Mouse (Mus musculus) forebrain, embryonic 14.5 days (tissue): ENCODE data around the gene Nat14. TPM values are rescaled to one million over a fixed set of nuclear protein-coding genes. Genes with fewer than 3 reads are reported as not detected.

Source experiments
- ATAC-seq: fragments of 200-750 bp; cut with Nextera tagmentation; 2 replicates; pipeline ENCODE4 v1.8.0; 2017; ENCODE audit warnings: mild to moderate bottlenecking, moderate library complexity
- DNase-seq: peaks from one replicate; pipeline ENCODE4 v3.0.0-alpha.2; 2015; ENCODE audit warnings: low spot score
- H3K27ac ChIP-seq: fragments of 300-500 bp; sonication (generic); 2 replicates; pipeline ENCODE4 v1.5.1; 2014; ENCODE audit warnings: low read depth, mild to moderate bottlenecking, control low read depth, low read length, moderate library complexity
- H3K27me3 ChIP-seq: fragments of 300-500 bp; sonication (generic); replicated peaks from 2 replicates; pipeline ENCODE4 v1.6.1; 2014; ENCODE audit warnings: low read length, control low read depth, mixed read lengths; ENCODE audit not compliant: control insufficient read depth, insufficient read depth
- H3K36me3 ChIP-seq: fragments of 300-500 bp; sonication (generic); 2 replicates; pipeline ENCODE4 v1.6.1; 2014; ENCODE audit warnings: low read length, control low read depth; ENCODE audit not compliant: control insufficient read depth, insufficient read depth
- H3K4me1 ChIP-seq: fragments of 300-500 bp; sonication (generic); 2 replicates; pipeline ENCODE4 v1.6.1; 2014; ENCODE audit warnings: antibody characterized with exemption, low read length, control low read depth; ENCODE audit not compliant: control insufficient read depth, insufficient read depth
- H3K4me2 ChIP-seq: fragments of 300-500 bp; sonication (generic); 2 replicates; pipeline ENCODE4 v1.6.1; 2014; ENCODE audit warnings: mild to moderate bottlenecking, control low read depth, low read length
- H3K4me3 ChIP-seq: fragments of 300-500 bp; sonication (generic); 2 replicates; pipeline ENCODE4 v1.5.1; 2014; ENCODE audit warnings: low read depth, low read length, control low read depth
- H3K9ac ChIP-seq: fragments of 300-500 bp; sonication (generic); 2 replicates; pipeline ENCODE4 v1.6.1; 2014; ENCODE audit warnings: mild to moderate bottlenecking, low read length, control low read depth, moderate library complexity
- H3K9me3 ChIP-seq: fragments of 300-500 bp; sonication (generic); replicated peaks from 2 replicates; pipeline ENCODE4 v1.6.1; 2016; ENCODE audit warnings: low read length, control low read depth, mixed read lengths; ENCODE audit not compliant: control insufficient read depth
- WGBS: fragments of 180-500 bp; shearing (Covaris S2); extraction: QIAGEN DNeasy Blood & Tissue Kit; methylation state at CpG from one replicate; pipeline ENCODE4 v1.1.7; 2014; 5-methylcytosine and 5-hydroxymethylcytosine counted together
- polyA plus RNA-seq: library from polyadenylated mRNA; unstranded; fragments of >200 nt; fragmentation: Nextera tagmentation; extraction: Ambion mirVana; gene quantifications from 2 replicates; pipeline ENCODE4 v1.2.1, GENCODE M21; 2014

Gene Nat14
- polyA plus RNA-seq, 1 experiment from 2014 or later: 9.8 TPM

GRCm38 (mm10) chr7:4948386-4948785 is 26.6 kb downstream of the Nat14 start:
- H3K9ac ChIP-seq: no peak overlapping the region
- no peak for DNase-seq
- no peak overlapping the region for H3K4me3 ChIP-seq
- no peaks in the 10 kb centered on the region for H3K36me3 ChIP-seq
- no peak overlapping the region for H3K4me2 ChIP-seq
- no peaks in the 10 kb centered on the region for H3K4me1 ChIP-seq
- H3K27ac ChIP-seq: no peak overlapping the region
- 88% methylated on average over 6 of the region's 6 CpGs for WGBS
- no peaks in the 10 kb centered on the region for H3K27me3 ChIP-seq
- no peak for ATAC-seq
- H3K9me3 ChIP-seq: no peaks in the 10 kb centered on the region

GRCm38 (mm10) chr7:4950561-4951342 is 28.9 kb downstream of the Nat14 start:
- ATAC-seq: no peak
- WGBS: 85% methylated on average over 19 of the region's 19 CpGs
- no peaks in the 10 kb centered on the region for H3K4me1 ChIP-seq
- H3K36me3 ChIP-seq: no peaks in the 10 kb centered on the region
- DNase-seq: no peak
- no peaks in the 10 kb centered on the region for H3K9me3 ChIP-seq
- H3K27me3 ChIP-seq: no peaks in the 10 kb centered on the region
- no peak overlapping the region for H3K9ac ChIP-seq
- H3K27ac ChIP-seq: no peak overlapping the region
- H3K4me2 ChIP-seq: no peak overlapping the region
- no peak overlapping the region for H3K4me3 ChIP-seq

- Histone ChIP-seq H3K27me3 (no peaks in the 10 kb centered on the region), H3K4me1 (no peaks in the 10 kb centered on the region), H3K4me2 (no peak overlapping the region), H3K9ac (no peak overlapping the region), H3K27ac (no peak overlapping the region), H3K36me3 (no peaks in the 10 kb centered on the region), H3K9me3 (no peaks in the 10 kb centered on the region), H3K4me3 (no peak overlapping the region)
- DNase-seq (no peak), ATAC-seq (no peak)
- 27% methylated on average over 10 of the region's 10 CpGs for WGBS
Measured at GRCm38 (mm10) chr7:4953815-4954445, 32.1 kb downstream of the Nat14 start.

- no peak for DNase-seq
- no peaks in the 10 kb centered on the region for H3K4me1 ChIP-seq
- ATAC-seq: no peak
- no peak overlapping the region for H3K4me2 ChIP-seq
- no peak overlapping the region for H3K27ac ChIP-seq
- WGBS: 88% methylated on average over 10 of the region's 10 CpGs
- H3K9ac ChIP-seq: no peak overlapping the region
- H3K4me3 ChIP-seq: no peak overlapping the region
- H3K27me3 ChIP-seq: no peaks in the 10 kb centered on the region
- H3K9me3 ChIP-seq: no peaks in the 10 kb centered on the region
- H3K36me3 ChIP-seq: no peaks in the 10 kb centered on the region
Measured at GRCm38 (mm10) chr7:4957361-4957760, 35.5 kb downstream of the Nat14 start.

- no peak overlapping the region for H3K4me3 ChIP-seq
- H3K4me1 ChIP-seq: no peaks in the 10 kb centered on the region
- H3K27me3 ChIP-seq: no peaks in the 10 kb centered on the region
- H3K4me2 ChIP-seq: no peak overlapping the region
- ATAC-seq: no peak
- no peak for DNase-seq
- H3K36me3 ChIP-seq: no peaks in the 10 kb centered on the region
- WGBS: 81% methylated on average over 5 of the region's 5 CpGs
- H3K9ac ChIP-seq: no peak overlapping the region
- H3K9me3 ChIP-seq: no peaks in the 10 kb centered on the region
- H3K27ac ChIP-seq: no peak overlapping the region
Measured at GRCm38 (mm10) chr7:4963527-4963926, 41.7 kb downstream of the Nat14 start.

GRCm38 (mm10) chr7:4964272-4964671 is 42.4 kb downstream of the Nat14 start, which contains the start of gene Sbk2:
Sbk2 (minus strand) TSS chr7:4964406.
- Histone ChIP-seq H3K4me2 (no peak within 1 kb of the TSS), H3K4me3 (no peak within 1 kb of the TSS), H3K9ac (no peak within 1 kb of the TSS), H3K27me3 (no peaks in the 10 kb centered on the region), H3K4me1 (no peaks in the 10 kb centered on the region), H3K36me3 (no peaks in the 10 kb centered on the region), H3K9me3 (no peaks in the 10 kb centered on the region), H3K27ac (no peak within 1 kb of the TSS)
- WGBS: 5% methylated on average over 10 of the region's 10 CpGs
- peak; percentile 66 for DNase-seq
- peak; percentile 66 for ATAC-seq

- Histone ChIP-seq H3K9ac (no peak overlapping the region), H3K27ac (no peak overlapping the region), H3K36me3 (no peaks in the 10 kb centered on the region), H3K4me2 (no peak overlapping the region), H3K27me3 (no peaks in the 10 kb centered on the region), H3K4me1 (no peaks in the 10 kb centered on the region), H3K4me3 (no peak overlapping the region), H3K9me3 (no peaks in the 10 kb centered on the region)
- ATAC-seq (no peak), DNase-seq (no peak)
- 86% methylated on average over 5 of the region's 5 CpGs for WGBS
Measured at GRCm38 (mm10) chr7:4964988-4965387, 43.2 kb downstream of the Nat14 start.

- 31% methylated on average over 6 of the region's 6 CpGs for WGBS
- ATAC-seq (no peak), DNase-seq (no peak)
- Histone ChIP-seq H3K27me3 (no peaks in the 10 kb centered on the region), H3K9ac (no peak within 1 kb of the TSS), H3K4me3 (no peak within 1 kb of the TSS), H3K9me3 (no peaks in the 10 kb centered on the region), H3K4me2 (no peak within 1 kb of the TSS), H3K36me3 (no peaks in the 10 kb centered on the region), H3K4me1 (no peaks in the 10 kb centered on the region), H3K27ac (no peak within 1 kb of the TSS)
Measured at GRCm38 (mm10) chr7:4971068-4971467, 49.2 kb downstream of the Nat14 start, which contains the start of gene Sbk3. Sbk3 (minus strand) TSS chr7:4971168.

- Histone ChIP-seq H3K4me3 (no peak overlapping the region), H3K4me1 (no peaks in the 10 kb centered on the region), H3K9me3 (peaks cover under 1% of the 10 kb centered on the region; the same call in 1 of the 2 replicates), H3K27ac (no peak overlapping the region), H3K9ac (no peak overlapping the region), H3K4me2 (no peak overlapping the region), H3K27me3 (no peaks in the 10 kb centered on the region), H3K36me3 (no peaks in the 10 kb centered on the region)
- 19% methylated on average over 7 of the region's 7 CpGs for WGBS
- no peak for DNase-seq
- ATAC-seq: no peak
Measured at GRCm38 (mm10) chr7:4971710-4972109, 49.9 kb downstream of the Nat14 start.
